Mouse (Mus musculus): ENCODE measurements around the gene Dpp6.

The Dpp6 gene

DNA sequence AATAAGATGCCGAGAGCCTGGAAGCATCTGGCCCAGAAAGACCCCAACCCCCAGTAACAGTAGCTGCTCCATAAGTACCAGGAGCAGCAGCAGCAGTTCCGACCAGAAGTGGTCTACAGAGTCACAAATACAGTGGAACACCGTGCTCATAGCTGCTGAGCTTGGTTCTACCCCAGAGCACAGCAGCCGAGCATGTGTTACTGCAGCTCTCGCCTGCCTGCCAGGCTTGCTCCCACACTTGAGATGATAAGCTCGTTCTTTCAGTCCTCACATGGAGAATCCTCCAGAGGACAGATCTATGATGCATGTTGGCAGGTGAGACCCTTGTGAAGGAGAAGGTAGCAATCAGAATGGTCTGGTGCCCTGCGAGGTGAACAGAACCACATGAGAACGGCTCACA, 474.4 kb downstream of the Dpp6 start:
- no peak for DNase-seq (ENCODE audit: low read depth)

DNA sequence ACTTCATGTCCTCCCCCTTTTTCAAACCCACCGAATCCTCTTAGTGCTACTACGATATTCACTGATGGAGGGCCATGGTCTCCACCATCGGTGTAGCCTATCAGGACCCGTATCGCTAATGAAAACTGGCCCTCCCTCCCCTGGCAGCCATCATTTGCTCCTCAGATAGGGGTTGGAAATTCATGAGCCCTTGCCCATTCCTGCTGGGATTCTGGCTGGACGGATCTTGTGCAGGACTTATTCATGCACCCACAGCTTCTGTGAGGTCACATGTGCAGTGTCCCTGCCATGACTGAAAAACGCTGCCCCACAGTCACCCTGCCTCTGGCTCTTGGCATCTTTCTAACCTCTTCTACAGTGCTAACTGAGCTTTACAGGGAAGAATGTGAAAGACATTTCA, 475.2 kb downstream of the Dpp6 start:
- no peak for DNase-seq (ENCODE audit: low read depth)

GRCm38 (mm10) chr5:27304115-27304514, 487.1 kb downstream of the Dpp6 start:
- DNase-seq (ENCODE audit: low read depth): peak; percentile 46

DNA sequence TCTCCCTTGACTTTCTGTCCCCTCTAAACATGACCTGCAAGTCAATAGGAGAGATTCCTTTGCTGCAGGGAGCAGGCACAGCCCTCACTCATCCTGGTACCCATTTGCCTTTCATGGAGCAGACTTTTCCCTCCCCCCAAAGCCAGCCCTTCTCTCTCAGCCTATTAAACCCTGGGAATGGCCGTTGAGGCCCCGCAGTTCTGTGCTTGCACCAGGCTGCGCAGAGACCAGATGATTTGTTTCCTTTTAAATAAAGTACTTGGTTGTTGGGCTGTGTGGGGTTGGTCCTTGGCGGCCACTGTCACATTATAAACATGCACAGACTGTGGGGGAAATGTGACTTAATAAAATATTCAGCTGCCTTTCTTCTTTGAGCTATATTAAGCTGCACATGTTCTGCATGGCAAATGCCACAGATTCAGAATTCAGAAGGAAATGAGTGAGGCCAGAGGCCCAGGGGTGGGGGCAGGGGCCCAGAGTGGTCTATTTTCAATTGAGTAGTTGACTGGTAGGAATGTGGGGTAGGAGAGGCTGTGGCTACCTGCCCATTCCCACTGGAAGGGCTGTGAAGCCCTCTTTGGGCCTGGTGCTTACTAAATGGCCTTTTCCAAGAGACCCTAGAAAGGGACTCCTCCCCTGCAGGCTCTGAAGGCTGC, 489.6 kb downstream of the Dpp6 start:
- DNase-seq (ENCODE audit: low read depth): no peak

DNA sequence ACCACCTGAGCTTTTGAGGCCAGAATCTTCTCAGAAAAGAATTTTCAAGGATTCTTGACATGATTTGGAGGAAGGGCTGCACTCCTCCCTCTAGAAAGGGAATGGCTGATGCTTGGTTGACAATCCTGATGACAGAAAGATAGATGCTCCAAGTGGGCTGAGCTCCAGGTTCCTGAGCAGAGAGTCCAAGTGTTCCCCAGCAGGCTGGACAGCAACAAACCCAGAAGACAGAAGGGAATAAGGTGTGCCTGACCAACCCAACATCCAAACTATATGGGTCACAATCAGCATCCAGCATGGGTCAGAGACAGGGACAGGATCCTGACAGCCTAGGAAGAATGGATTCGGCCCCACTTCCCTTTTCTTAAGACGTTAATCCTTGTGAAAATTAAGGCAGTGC, 493.2 kb downstream of the Dpp6 start:
- DNase-seq (ENCODE audit: low read depth): no peak

GRCm38 (mm10) chr5:27316674-27317073, 499.7 kb downstream of the Dpp6 start:
- no peak for DNase-seq (ENCODE audit: low read depth)

- DNase-seq (ENCODE audit: low read depth): no peak
Observed at GRCm38 (mm10) chr5:27317264-27317663, 500.3 kb downstream of the Dpp6 start.

- no peak for DNase-seq (ENCODE audit: low read depth)
Observed at GRCm38 (mm10) chr5:27317832-27318231, 500.8 kb downstream of the Dpp6 start.

GRCm38 (mm10) chr5:27319731-27320130, 502.7 kb downstream of the Dpp6 start:
- peak; percentile 11 for DNase-seq (ENCODE audit: low read depth)

- peak; percentile 7 for DNase-seq (ENCODE audit: low read depth)
Observed at GRCm38 (mm10) chr5:27322895-27323792, 506.1 kb downstream of the Dpp6 start.

- DNase-seq (ENCODE audit: low read depth): no peak
Observed at GRCm38 (mm10) chr5:27324346-27324928, 507.4 kb downstream of the Dpp6 start.

GRCm38 (mm10) chr5:27336698-27337097, 519.7 kb downstream of the Dpp6 start:
- DNase-seq (ENCODE audit: low read depth): no peak

DNA sequence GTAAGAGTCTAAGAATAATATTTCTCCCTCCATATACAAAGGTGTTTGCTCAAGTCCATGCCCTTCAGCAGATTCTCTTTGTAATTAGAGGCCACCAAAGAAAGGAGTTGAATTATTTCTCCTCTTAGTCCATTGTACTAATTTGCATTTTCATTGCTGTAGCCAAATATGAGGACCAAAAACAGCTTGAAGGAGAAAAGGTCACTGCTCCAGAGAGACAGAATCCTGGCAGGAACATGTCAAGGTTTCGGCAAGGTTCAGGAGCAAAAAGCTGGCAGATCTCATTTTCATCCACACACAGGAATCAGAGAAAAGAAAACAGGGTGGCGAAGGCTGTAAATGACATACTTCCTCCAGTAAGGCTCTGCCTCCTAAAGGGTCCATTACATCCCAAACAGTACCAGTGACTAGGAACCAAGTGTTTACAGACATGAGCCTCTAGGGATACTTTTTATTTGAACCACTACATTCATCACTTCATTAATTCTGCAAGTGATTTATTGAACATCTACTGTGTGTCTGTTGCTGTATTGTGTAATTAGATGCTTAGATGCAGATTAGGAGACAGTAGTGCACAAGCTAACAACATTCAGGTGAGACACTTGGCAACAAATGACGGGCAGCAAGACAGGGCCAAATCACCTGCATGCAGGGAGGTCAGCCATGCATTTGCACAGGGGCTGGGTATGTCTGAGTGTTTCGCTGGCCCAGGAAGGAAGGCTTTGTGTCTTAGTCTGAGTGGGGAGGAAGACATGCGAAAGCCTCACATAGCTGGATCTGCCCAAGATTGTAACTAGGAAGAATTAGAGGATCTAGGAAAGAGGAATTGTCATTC, 522.4 kb downstream of the Dpp6 start:
- no peak for DNase-seq (ENCODE audit: low read depth)

GRCm38 (mm10) chr5:27342276-27342675, 525.3 kb downstream of the Dpp6 start:
- no peak for DNase-seq (ENCODE audit: low read depth)

GRCm38 (mm10) chr5:27343626-27344025, 526.6 kb downstream of the Dpp6 start:
- no peak for DNase-seq (ENCODE audit: low read depth)

GRCm38 (mm10) chr5:27348181-27349095, 531.4 kb downstream of the Dpp6 start:
- DNase-seq (ENCODE audit: low read depth): no peak

DNA sequence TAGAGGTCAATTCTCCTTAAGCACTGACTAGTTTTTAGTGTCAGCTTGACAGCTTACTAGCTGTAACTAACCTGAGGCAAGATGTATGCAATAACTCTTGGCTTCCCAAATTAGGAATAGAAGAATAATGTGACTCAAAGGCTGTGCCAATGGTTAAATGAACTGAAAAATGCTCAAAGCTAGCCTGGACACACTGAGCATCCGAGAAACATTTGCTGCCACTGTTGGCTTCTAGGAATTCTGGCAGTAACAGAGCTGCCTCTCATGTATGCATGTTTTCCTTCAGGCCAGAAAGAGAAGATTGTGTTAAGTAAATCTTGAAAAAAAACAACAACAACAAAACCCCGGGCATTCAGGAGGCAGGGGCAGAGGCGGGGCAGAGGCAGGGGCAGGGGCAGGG, 540.6 kb downstream of the Dpp6 start:
- DNase-seq (ENCODE audit: low read depth): no peak

- DNase-seq (ENCODE audit: low read depth): no peak
Observed at GRCm38 (mm10) chr5:27365946-27366345, 548.9 kb downstream of the Dpp6 start.

GRCm38 (mm10) chr5:27370814-27371213, 553.8 kb downstream of the Dpp6 start:
- DNase-seq (ENCODE audit: low read depth): no peak

DNA sequence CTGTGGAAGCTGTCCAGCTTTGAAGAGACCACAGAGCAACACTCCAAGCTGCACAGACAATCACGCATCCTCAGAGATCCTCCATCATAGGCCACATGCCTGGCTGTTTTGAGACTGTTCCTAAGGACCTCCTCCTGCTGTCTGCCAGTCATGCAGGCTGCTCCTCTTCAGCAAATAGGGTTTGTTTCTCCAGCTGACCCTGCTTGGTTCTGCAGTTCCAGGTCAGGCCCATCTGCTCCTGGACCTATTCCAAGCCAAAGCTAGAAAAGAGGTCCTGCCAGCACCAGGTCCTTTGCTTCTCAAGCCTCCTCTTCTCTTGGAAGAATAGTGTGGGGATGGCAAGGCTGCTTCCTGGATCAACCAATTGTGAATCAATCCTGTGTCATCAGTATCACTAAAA, 556.9 kb downstream of the Dpp6 start:
- DNase-seq (ENCODE audit: low read depth): no peak

DNA sequence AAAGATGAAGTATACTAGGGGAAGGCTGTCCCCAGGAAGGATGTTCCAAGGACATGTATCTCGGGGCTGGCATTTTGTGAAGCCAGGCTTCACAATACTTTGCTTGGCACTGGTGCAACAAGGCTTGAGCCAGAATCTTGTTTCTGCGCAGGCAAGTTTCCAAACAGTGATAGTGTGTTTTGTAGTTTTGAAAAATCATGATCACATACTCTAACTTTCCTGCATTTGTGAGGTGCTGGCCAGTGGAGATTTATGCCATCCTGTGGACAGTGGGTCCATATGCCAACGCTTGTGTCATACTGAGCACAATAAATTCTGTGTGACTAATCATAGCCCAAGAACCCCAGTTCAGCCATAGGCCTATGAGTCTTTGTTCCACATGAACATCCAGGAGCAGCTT, 558.8 kb downstream of the Dpp6 start:
- DNase-seq (ENCODE audit: low read depth): no peak

Measured in naive thymus-derived CD4-positive, alpha-beta T cell, adult 2 months (primary cell).